Mouse (Mus musculus): ENCODE measurements around the gene Grid1.

- no peak for TF ChIP-seq POLR2A (IDR thresholded peaks at IDR 0.05; ENCODE audit: extremely low read depth, insufficient read depth, low read length)
- no peak for TF ChIP-seq CTCF (IDR thresholded peaks at IDR 0.05; ENCODE audit: low read depth, low read length)
Observed at GRCm38 (mm10) chr14:34774231-34774630, 45.7 kb upstream of the Grid1 start.
